Mouse (Mus musculus) bone marrow, adult 2 months (tissue): Measurements from ENCODE around the gene Rpl28. TPM values are rescaled to one million over a fixed set of nuclear protein-coding genes. Genes with fewer than 3 reads are reported as not detected.

Experiments used
- H3K27ac ChIP-seq: fragments of 200-500 bp; 2 replicates; pipeline ENCODE4 v1.5.1; 2012; ENCODE audit warnings: low read depth, mild to moderate bottlenecking, control low read depth, inconsistent platforms, low read length; ENCODE audit not compliant: control insufficient read depth, poor library complexity, insufficient read depth
- H3K4me1 ChIP-seq: fragments of 200-500 bp; 2 replicates; pipeline ENCODE4 v1.6.1; 2011; ENCODE audit warnings: low read length; ENCODE audit not compliant: control insufficient read depth, insufficient read depth
- H3K4me3 ChIP-seq: fragments of 200-500 bp; replicated peaks from 2 replicates; pipeline ENCODE3; 2011; ENCODE audit warnings: mild to moderate bottlenecking, low read depth, low read length, control low read depth; ENCODE audit not compliant: control insufficient read depth
- CTCF ChIP-seq: fragments of 200-500 bp; IDR thresholded peaks from 2 replicates; pipeline ENCODE4 v1.5.1; 2011; ENCODE audit warnings: low read length, control low read depth; ENCODE audit not compliant: control insufficient read depth, insufficient read depth
- POLR2A ChIP-seq: fragments of 200-500 bp; IDR thresholded peaks from 2 replicates; pipeline ENCODE4 v1.6.1; 2011; ENCODE audit warnings: low read depth, mild to moderate bottlenecking, control low read depth, low read length, borderline replicate concordance; ENCODE audit not compliant: control insufficient read depth
- WGBS: fragments of 180-500 bp; shearing (Covaris S2); methylation state at CpG from one replicate; pipeline ENCODE4 v1.1.7; 2018; 5-methylcytosine and 5-hydroxymethylcytosine counted together
- polyA plus RNA-seq: library from polyadenylated mRNA; stranded (reverse); fragments of >200 nt; gene quantifications from 2 replicates; pipeline ENCODE4 v1.2.4, GENCODE M21; 2011; ENCODE audit warnings: low replicate concordance; ENCODE audit not compliant: missing spikeins, insufficient read depth, insufficient read length

Gene Rpl28
- polyA plus RNA-seq, 1 experiment = 887 TPM

DNA sequence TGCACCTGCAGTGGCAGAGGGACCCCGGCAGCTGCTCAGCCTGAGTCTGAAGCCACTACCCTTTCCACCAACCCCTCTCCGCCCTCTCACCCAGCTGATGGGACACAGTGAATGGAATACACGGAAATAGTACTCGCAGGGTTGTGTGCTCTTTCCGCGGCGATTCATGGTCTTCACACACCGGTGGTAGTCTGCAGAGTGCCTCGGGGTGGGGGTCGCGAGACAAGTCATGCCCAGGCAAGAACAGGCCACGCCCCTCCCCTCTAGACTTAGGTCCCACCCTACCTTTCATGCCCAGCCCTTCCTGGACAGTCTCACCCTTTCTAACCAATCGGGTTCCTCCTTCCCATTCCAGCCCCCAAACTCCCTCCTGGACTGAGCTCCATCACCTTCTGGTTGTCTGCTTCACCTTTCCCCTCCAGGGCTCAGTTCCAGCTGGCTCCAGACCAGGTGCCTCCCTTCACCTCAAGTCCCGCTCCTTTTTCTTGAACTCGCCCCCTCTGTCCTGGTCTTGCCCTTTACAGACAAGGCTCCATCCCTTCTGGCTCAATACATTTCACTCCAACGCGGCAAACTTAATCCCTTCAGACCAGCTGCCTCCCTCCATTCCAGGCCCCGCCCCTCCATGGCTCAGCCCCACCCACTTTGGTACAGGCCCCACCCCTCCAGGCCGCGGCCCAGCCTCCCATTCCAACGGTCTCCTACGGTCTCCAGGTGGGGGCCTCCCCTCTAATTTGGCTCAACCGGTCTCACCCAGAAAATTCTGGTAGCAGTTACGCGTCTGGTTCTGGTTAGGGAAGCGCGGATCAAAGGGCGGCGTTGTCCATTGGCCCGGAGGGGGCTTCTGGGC is 40.5 kb upstream of the Rpl28 start:
- TF ChIP-seq POLR2A (no peak), CTCF (no peak)
- peak overlapping the region; percentile 35 for H3K27ac ChIP-seq
- WGBS = 2% methylated on average over 30 of the region's 30 CpGs
- H3K4me3 ChIP-seq = peak overlapping the region; percentile 58
- H3K4me1 ChIP-seq = peaks cover 9% of the 10 kb centered on the region

DNA sequence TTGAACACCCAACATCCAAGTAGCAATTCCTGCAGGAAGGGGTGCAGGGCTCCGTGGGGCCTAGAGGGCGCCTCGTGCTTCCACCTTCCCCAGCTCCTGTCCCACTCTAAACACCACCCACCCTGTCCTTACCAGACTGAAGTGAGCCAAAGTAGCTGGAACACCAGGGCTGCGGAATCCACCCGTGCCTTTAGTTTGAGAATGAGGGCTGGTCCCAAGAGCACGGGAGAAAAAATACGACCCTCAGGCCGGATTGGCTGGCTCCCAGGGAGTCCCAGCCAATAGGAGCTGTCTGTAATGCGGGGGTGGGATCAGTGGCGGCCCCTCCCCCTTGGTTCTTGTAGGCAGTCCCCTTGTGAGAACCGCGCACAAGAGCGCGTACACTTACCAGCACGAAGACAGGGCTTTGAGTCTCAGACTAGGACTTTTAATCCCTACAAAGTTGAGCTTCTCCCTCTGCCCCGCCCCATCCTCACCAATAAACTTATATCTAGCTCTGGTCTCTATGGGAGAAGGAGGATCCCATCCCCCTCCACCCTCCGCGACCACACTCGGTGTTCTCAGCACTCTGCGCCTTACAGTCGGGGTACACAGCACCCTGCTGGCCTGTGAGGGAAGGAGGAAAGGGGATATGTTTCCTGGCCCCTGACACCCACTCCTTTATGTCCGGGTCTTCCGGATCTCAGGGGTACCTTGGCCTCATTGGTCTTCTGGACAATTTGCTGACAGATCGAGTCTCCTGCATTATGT is 39.7 kb upstream of the Rpl28 start, which contains the start of gene Cox6b2:
Cox6b2 (minus strand) TSS at position 274 of the 750 bp plus-strand sequence.
- H3K27ac ChIP-seq = peak within 1 kb of the TSS; percentile 35
- 8% methylated on average over 24 of the region's 24 CpGs for WGBS

DNA sequence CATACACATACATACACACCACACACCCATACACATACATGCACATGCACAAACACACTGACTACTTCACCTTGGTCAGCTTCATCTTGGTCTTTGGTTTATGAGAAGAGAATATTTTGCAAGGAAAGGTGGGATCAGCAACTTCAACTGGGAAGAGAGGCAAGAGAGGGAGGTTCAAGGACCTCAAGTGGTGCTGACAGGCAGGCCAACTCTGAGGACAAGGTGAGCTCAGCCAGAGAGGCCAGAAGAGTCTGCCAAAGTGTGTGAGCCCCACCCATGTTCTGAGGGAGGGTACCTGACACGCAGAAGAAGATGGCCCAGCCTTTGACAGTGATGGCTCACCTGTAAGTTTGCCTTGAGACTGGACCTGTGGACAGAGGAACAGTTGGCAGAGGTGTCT is 33.0 kb upstream of the Rpl28 start:
- WGBS = 39% methylated on average over 1 of the region's 1 CpGs
- no peaks in the 10 kb centered on the region for H3K4me1 ChIP-seq
- TF ChIP-seq POLR2A (no peak), CTCF (no peak)
- H3K27ac ChIP-seq = no peak overlapping the region
- no peak overlapping the region for H3K4me3 ChIP-seq

More for the DNA sequence above, 39.7 kb upstream of the Rpl28 start, which contains the start of gene Cox6b2:
- Histone ChIP-seq H3K4me3 (peak within 1 kb of the TSS; percentile 58), H3K4me1 (peaks cover 9% of the 10 kb centered on the region)
- 0 out of 2 replicates have a peak, but pooled peaks have one; percentile 24 for TF ChIP-seq POLR2A
- TF ChIP-seq CTCF = no peak

DNA sequence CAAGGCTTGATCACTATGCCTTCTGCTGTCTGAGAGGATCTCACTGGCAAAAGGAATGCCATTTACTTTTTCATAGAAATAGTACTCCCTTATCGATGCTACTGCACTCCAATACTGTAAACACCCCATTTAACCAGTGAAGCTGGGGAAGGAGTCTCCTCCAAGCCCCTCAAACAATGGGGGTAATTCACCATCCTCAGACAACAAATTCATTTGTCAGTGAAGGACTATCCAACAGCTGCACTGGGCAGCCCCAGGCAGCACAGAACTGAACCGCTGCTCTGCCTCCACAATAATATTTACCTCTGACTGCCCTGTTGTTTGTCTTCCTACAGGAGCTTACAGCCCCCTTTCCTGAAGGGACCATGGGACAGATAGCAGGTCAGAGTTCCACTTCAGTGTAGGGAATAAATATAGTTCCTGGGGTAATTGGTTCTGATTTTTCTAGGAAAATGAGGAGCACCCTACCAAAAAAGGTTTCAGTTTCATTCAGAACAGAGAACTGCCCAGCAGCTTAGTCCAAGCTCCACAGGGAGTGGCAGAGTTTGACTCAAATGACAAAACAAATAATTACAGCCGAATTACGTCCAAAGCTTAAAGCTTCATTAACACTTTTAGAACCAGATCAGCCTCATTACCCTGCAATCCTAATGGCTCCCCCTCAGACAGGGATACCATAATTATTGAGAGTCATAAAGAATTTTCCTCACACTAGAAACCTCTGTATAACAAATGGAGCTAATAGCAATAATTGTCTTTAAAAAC is 27.5 kb upstream of the Rpl28 start:
- 45% methylated on average over 4 of the region's 4 CpGs for WGBS
- Histone ChIP-seq H3K4me1 (no peaks in the 10 kb centered on the region), H3K27ac (no peak overlapping the region), H3K4me3 (no peak overlapping the region)
- TF ChIP-seq CTCF (no peak), POLR2A (no peak)

DNA sequence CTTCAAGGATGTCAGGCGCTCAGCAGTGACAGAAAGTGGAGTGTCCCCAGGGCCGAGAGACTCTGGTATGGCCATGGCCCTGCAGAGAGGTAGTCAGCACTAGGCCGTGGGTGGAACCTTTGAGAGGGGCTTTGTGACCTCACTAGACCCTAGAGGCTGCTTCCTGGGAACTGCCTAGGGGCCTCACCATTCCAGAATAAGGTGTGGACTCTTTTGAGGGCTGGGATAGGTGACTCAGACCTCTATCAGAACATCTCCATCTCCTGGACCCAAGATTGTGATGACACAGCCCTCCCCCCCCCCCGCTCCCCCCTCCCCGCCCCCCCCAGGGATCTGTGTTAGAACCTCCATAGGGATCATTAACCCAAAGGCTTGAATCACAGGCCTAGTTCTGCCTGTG is 21.5 kb upstream of the Rpl28 start, which contains the start of gene Fam71e2:
Fam71e2 (minus strand) TSS at position 101 of the 400 bp plus-strand sequence.
- no peaks in the 10 kb centered on the region for H3K4me1 ChIP-seq
- TF ChIP-seq POLR2A = no peak
- TF ChIP-seq CTCF = no peak
- no peak within 1 kb of the TSS for H3K4me3 ChIP-seq
- no peak within 1 kb of the TSS for H3K27ac ChIP-seq
- 75% methylated on average over 5 of the region's 5 CpGs for WGBS

DNA sequence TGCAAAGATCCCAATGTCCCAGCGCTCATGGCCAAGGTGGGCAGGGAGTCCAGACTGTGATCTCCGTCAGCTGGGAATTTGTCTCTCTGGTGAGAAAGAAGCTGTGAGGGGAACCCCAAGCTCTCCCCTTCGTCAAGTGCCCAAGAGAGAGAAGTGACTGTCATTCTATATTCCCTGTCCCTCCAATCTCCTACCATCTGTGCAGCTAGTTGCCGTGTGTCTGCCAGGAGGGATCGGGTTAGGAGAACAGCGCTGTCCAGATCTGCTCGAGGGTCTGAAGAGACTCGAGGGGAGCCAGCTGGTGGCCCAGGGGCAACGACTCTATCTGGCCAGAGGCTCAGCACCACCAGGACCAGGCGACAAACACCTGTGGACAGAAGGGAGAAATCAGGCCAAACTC is 16.5 kb upstream of the Rpl28 start:
- no peaks in the 10 kb centered on the region for H3K4me1 ChIP-seq
- TF ChIP-seq CTCF (no peak), POLR2A (no peak)
- 58% methylated on average over 10 of the region's 10 CpGs for WGBS
- H3K27ac ChIP-seq = no peak overlapping the region
- H3K4me3 ChIP-seq = no peak overlapping the region

DNA sequence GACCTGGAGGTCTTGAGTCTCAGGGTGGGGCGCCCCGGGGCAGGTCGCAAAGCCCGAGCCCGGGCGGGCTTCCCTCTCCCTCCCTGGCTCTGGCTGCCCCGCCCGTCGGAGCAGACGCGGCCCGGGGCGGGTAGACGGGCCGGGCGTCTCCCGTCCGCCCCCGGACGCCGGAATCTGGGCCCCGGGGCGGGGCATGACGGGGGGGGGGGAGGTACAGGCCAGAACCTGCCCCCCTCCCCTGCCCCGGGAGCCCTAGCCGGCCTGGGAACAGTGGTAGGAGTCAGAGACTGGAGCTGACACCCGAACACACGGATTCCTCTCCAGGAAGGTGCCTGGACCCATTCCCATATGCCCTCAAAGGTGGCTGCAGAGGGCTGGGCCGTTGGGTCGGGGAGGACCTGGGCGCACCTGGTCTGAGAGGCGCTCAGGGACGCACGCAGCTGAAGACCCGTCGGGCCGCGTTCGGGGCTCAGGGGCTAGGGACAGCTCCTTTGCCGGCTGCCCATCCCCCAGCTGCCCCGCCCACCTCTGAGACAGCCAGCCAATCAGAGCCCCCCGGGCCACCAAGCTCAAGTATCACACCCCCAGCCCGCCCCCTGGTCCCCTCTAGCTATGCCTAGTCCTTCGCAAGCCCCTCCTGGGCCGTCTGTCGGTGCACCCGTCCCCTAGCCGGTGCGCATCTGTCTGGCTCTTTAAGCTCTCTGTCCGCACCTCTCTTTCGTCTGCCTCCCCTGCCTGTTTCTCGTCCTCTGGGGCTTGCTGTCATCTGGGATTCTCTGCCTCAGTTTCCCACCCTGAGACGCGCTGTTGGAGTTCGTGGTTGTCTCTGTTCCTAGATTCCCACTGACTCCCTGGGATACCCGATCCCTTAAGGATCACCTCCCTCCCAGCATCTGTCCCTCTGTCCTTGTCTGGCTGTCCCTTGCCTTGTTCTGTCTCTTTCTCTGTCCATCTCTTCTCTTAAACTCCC is 15.5 kb upstream of the Rpl28 start:
- no peaks in the 10 kb centered on the region for H3K4me1 ChIP-seq
- TF ChIP-seq CTCF (no peak), POLR2A (no peak)
- no peak overlapping the region for H3K27ac ChIP-seq
- H3K4me3 ChIP-seq = no peak overlapping the region
- 2% methylated on average over 56 of the region's 56 CpGs for WGBS
